Comparison of ENCODE assay signal across 10 mouse cellular contexts in the genomic region with DNA sequence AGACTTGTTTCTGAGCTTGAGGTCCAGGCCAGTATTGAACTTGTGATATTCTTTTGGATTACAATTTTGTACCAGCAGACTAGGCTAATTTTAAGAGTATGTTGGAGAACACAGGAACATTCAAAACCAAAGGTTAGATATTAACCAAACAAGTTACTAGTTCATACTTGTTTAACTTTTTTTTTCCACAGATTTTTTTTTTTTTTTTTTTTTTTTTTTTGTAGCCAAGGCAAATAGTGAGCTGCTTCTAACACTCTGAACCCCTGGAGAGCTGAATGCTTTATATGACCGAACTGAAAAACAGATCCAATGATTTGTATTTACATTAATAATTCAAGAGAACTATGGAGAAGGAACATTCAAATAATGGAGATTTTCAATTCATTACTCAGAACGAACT. TPM values are rescaled to one million over a fixed set of nuclear protein-coding genes. Genes with fewer than 3 reads are reported as not detected.
A peak's percentile ranks its signal among the peaks of the same experiment; 100 is the strongest.
DNase-seq lines count a peak whose midpoint lies in the region; ATAC-seq and TF ChIP-seq lines count a peak whose summit lies in the region.
"Had no signal": no experiment of that assay in that cellular context is flagged by ENCODE, and none has a peak within 500 bp of the region (broad histone marks: within the 10 kb centered on the region; RNA-seq: fewer than 3 reads in every experiment).

No protein-coding gene starts in this region.

- H3K36me3 ChIP-seq in intestine, postnatal 0 days (ENCODE audit: control insufficient read depth, insufficient read depth): no peaks in the 10 kb centered on the region
- H3K36me3 ChIP-seq in intestine, embryonic 16.5 days (ENCODE audit: control insufficient read depth, insufficient read depth, low read length): no peaks in the 10 kb centered on the region
- peaks cover 0 to 12% of the 10 kb centered on the region in 2 experiments for H3K36me3 ChIP-seq in CH12.LX (replicated peaks in 1 of 2; ENCODE audit: control insufficient read depth in 1 of 2, insufficient read depth in 1 of 2, low read length in 1 of 2)
- H3K36me3 ChIP-seq in embryonic facial prominence, embryonic 13.5 days: no peaks in the 10 kb centered on the region
- H3K36me3 ChIP-seq in liver, embryonic 14.5 days (replicated peaks; ENCODE audit: control insufficient read depth, insufficient read depth, low read depth): peaks cover 6% of the 10 kb centered on the region

- no peak for TF ChIP-seq RAD21 in CH12.LX (IDR thresholded peaks at IDR 0.05; ENCODE audit: low read depth, low read length)

- H3K79me2 ChIP-seq in CH12.LX (replicated peaks; ENCODE audit: control insufficient read depth, extremely low read depth, insufficient read depth, poor library complexity, severe bottlenecking): peaks cover 11% of the 10 kb centered on the region

- ATAC-seq in intestine, postnatal 0 days: no peak
- ATAC-seq in intestine, embryonic 16.5 days: no peak
- ATAC-seq in embryonic facial prominence, embryonic 13.5 days (ENCODE audit: insufficient number of reproducible peaks, insufficient read depth, low FRiP score, low TSS enrichment, low read depth): no peak
- ATAC-seq in liver, embryonic 14.5 days (ENCODE audit: insufficient read depth): no peak

- no peak for TF ChIP-seq CTCF in intestine, postnatal 0 days (IDR thresholded peaks at IDR 0.05; ENCODE audit: low read depth)
- TF ChIP-seq CTCF in CH12.LX (conservative IDR thresholded peaks at IDR 0.05 in 1 of 2, IDR thresholded peaks at IDR 0.05 in 1 of 2; ENCODE audit: low read depth in 2 of 2, low read length in 2 of 2): no peak
- no peak for TF ChIP-seq CTCF in liver, embryonic 14.5 days (IDR thresholded peaks at IDR 0.05; ENCODE audit: low read depth)

- no peak for TF ChIP-seq EP300 in CH12.LX (IDR thresholded peaks at IDR 0.05; ENCODE audit: low read length)
- no peak for TF ChIP-seq EP300 in liver, embryonic 14.5 days (IDR thresholded peaks at IDR 0.05; ENCODE audit: low read depth)

- 41% methylated on average over 2 of the region's 2 CpGs for WGBS in intestine, postnatal 0 days
- 45% methylated on average over 2 of the region's 2 CpGs for WGBS in intestine, embryonic 16.5 days
- 50% methylated on average over 2 of the region's 2 CpGs for WGBS in embryonic facial prominence, embryonic 13.5 days
- WGBS in liver, embryonic 14.5 days (ENCODE audit: insufficient replicate concordance): 31% methylated on average over 2 of the region's 2 CpGs

- no peaks in the 10 kb centered on the region for H3K9me3 ChIP-seq in intestine, postnatal 0 days (ENCODE audit: control insufficient read depth)
- no peaks in the 10 kb centered on the region for H3K9me3 ChIP-seq in intestine, embryonic 16.5 days (ENCODE audit: control insufficient read depth, low read length)
- no peaks in the 10 kb centered on the region for H3K9me3 ChIP-seq in CH12.LX (replicated peaks; ENCODE audit: low read length)
- H3K9me3 ChIP-seq in embryonic facial prominence, embryonic 13.5 days: no peaks in the 10 kb centered on the region
- H3K9me3 ChIP-seq in liver, embryonic 14.5 days (ENCODE audit: control insufficient read depth, low read length): no peaks in the 10 kb centered on the region

- H3K4me3 ChIP-seq in intestine, postnatal 0 days (ENCODE audit: low read depth, low read length): peak overlapping the region; percentile 56; the same call in 1 of the 2 replicates
- no peak overlapping the region for H3K4me3 ChIP-seq in intestine, embryonic 16.5 days (ENCODE audit: low read length)
- H3K4me3 ChIP-seq in CH12.LX (replicated peaks in 1 of 3; ENCODE audit: low read depth in 2 of 3, low read length in 2 of 3, poor library complexity in 1 of 3): peak overlapping the region in 2 of 3 experiments; percentile 72 to 88
- H3K4me3 ChIP-seq in embryonic facial prominence, embryonic 13.5 days: peak overlapping the region; percentile 66
- H3K4me3 ChIP-seq in liver, embryonic 14.5 days (ENCODE audit: insufficient read depth in 1 of 2, low read depth in 2 of 2, low read length in 2 of 2): peak overlapping the region; percentile 69 to 100

- H3K4me2 ChIP-seq in intestine, postnatal 0 days (replicated peaks; ENCODE audit: low read depth): peak overlapping the region; percentile 80
- H3K4me2 ChIP-seq in intestine, embryonic 16.5 days (ENCODE audit: low read depth, low read length): no peak overlapping the region
- H3K4me2 ChIP-seq in CH12.LX (ENCODE audit: insufficient read depth, low read depth, poor library complexity, severe bottlenecking): peak overlapping the region; percentile 29; the same call in 1 of the 2 replicates
- H3K4me2 ChIP-seq in embryonic facial prominence, embryonic 13.5 days: peak overlapping the region; percentile 70
- H3K4me2 ChIP-seq in liver, embryonic 14.5 days (ENCODE audit: low read depth): peak overlapping the region; percentile 83

- TF ChIP-seq POLR2A in CH12.LX (IDR thresholded peaks at IDR 0.05; ENCODE audit: low read depth, low read length): no peak

- H3K9ac ChIP-seq in intestine, postnatal 0 days (ENCODE audit: low read depth, low read length): no peak overlapping the region
- H3K9ac ChIP-seq in intestine, embryonic 16.5 days (ENCODE audit: low read depth, low read length): no peak overlapping the region
- H3K9ac ChIP-seq in CH12.LX (ENCODE audit: insufficient read depth, low read depth): peak overlapping the region; percentile 78; the same call in 1 of the 2 replicates
- H3K9ac ChIP-seq in embryonic facial prominence, embryonic 13.5 days: no peak overlapping the region
- peak overlapping the region; percentile 95 for H3K9ac ChIP-seq in liver, embryonic 14.5 days (replicated peaks)

- in situ Hi-C loops in CH12.LX (cut with MboI; ENCODE audit: low pct_ligation_motif_present, low pct_unique_long_range_greater_than_20kb, low sequenced_read_pairs): no loop called here

- dilution Hi-C loops in CH12.LX (cut with MboI; ENCODE audit: extremely low pct_ligation_motif_present, extremely low pct_unique_long_range_greater_than_20kb, low sequenced_read_pairs): no loop called here

- H3K4me1 ChIP-seq in intestine, postnatal 0 days (replicated peaks; ENCODE audit: control insufficient read depth, insufficient read depth, low read length): no peaks in the 10 kb centered on the region
- no peaks in the 10 kb centered on the region; the same call in 1 of the 2 replicates for H3K4me1 ChIP-seq in intestine, embryonic 16.5 days (ENCODE audit: control insufficient read depth, insufficient read depth, low read length)
- peaks cover 0 to 32% of the 10 kb centered on the region in 2 experiments; a peak in 2 of 4 replicates for H3K4me1 ChIP-seq in CH12.LX (ENCODE audit: control insufficient read depth in 1 of 2, insufficient read depth in 2 of 2)
- H3K4me1 ChIP-seq in embryonic facial prominence, embryonic 13.5 days: peaks cover 5% of the 10 kb centered on the region; the same call in 1 of the 2 replicates
- H3K4me1 ChIP-seq in liver, embryonic 14.5 days (replicated peaks; ENCODE audit: control insufficient read depth in 2 of 2, insufficient read depth in 2 of 2, low read length in 1 of 2): peaks cover 0 to 6% of the 10 kb centered on the region in 2 experiments; a peak in 2 of 4 replicates

- no peak for DNase-seq in CH12.LX (ENCODE audit: extremely low read depth)
- no peak for DNase-seq in liver, embryonic 14.5 days (ENCODE audit: low read depth in 3 of 3, low spot score in 3 of 3)
- DNase-seq in thymus, postnatal 0 days (ENCODE audit: low spot score): no peak
- DNase-seq in MN1 (ENCODE audit: low spot score): no peak
- DNase-seq in adrenal gland, postnatal 4 days (ENCODE audit: low spot score in 2 of 2): no peak
- DNase-seq: cerebellum, adult 18-20 months; lung, postnatal 10 days had no signal

- no peak overlapping the region for H3K27ac ChIP-seq in intestine, postnatal 0 days (ENCODE audit: low read depth, low read length)
- H3K27ac ChIP-seq in intestine, embryonic 16.5 days (ENCODE audit: low read length): no peak overlapping the region
- no peak overlapping the region for H3K27ac ChIP-seq in CH12.LX (ENCODE audit: insufficient read depth, low read depth)
- H3K27ac ChIP-seq in embryonic facial prominence, embryonic 13.5 days: no peak overlapping the region
- peak overlapping the region; percentile 79; the same call in 1 of the 2 replicates for H3K27ac ChIP-seq in liver, embryonic 14.5 days

- H3K27me3 ChIP-seq in intestine, postnatal 0 days (replicated peaks; ENCODE audit: control insufficient read depth, insufficient read depth, low read length): no peaks in the 10 kb centered on the region
- H3K27me3 ChIP-seq in intestine, embryonic 16.5 days (replicated peaks; ENCODE audit: control insufficient read depth, insufficient read depth, low read length): no peaks in the 10 kb centered on the region
- no peaks in the 10 kb centered on the region for H3K27me3 ChIP-seq in CH12.LX (replicated peaks)
- H3K27me3 ChIP-seq in embryonic facial prominence, embryonic 13.5 days: no peaks in the 10 kb centered on the region
- no peaks in the 10 kb centered on the region for H3K27me3 ChIP-seq in liver, embryonic 14.5 days (ENCODE audit: control insufficient read depth, insufficient read depth, low read length)

RNA-seq across cellular contexts. Expression of a gene that starts 0.9 kb away (rescaled TPM):
- 12.0 and 13.0 TPM in 2 replicates for polyA plus RNA-seq in intestine, postnatal 0 days (2015; fragmentation: Nextera tagmentation; extraction: Ambion mirVana)
- 17.2 and 20.2 TPM in 2 replicates for polyA plus RNA-seq in intestine, embryonic 16.5 days (2015; fragmentation: Nextera tagmentation; extraction: Ambion mirVana)
- 8.7 and 11.0 TPM in 2 replicates for total RNA-seq in CH12.LX (2012; rRNA removed)
- 25.0 and 26.9 TPM in 2 replicates for total RNA-seq in CH12.LX (2014; rRNA removed)
- polyA plus RNA-seq in CH12.LX (2012; ENCODE audit: insufficient read length, low read depth): 9.2 and 9.6 TPM in 2 replicates
- 17.9 and 19.6 TPM in 2 replicates for polyA plus RNA-seq in embryonic facial prominence, embryonic 13.5 days (2015; fragmentation: Nextera tagmentation; extraction: Ambion mirVana)
- 14.0 and 25.3 TPM in 2 replicates for polyA plus RNA-seq in liver, embryonic 14.5 days (2012; rRNA removed)
- polyA plus RNA-seq in liver, embryonic 14.5 days (2014; fragmentation: Nextera tagmentation; extraction: Ambion mirVana): 84.8 and 86.8 TPM in 2 replicates
- polyA plus RNA-seq in thymus, postnatal 0 days (2015; fragmentation: Nextera tagmentation; extraction: Ambion mirVana): 12.5 and 13.3 TPM in 2 replicates
- 1 to 10 TPM; 9.0 TPM for total RNA-seq in adrenal gland, postnatal 4 days (2021)

RNA-seq across cellular contexts. Expression of a gene that starts 31.1 kb away (rescaled TPM):
- 12.7 and 13.2 TPM in 2 replicates for polyA plus RNA-seq in intestine, postnatal 0 days (2015; fragmentation: Nextera tagmentation; extraction: Ambion mirVana)
- 8.2 and 9.4 TPM in 2 replicates for polyA plus RNA-seq in intestine, embryonic 16.5 days (2015; fragmentation: Nextera tagmentation; extraction: Ambion mirVana)
- 11.7 and 16.7 TPM in 2 replicates for total RNA-seq in CH12.LX (2012; rRNA removed)
- 24.5 and 27.9 TPM in 2 replicates for total RNA-seq in CH12.LX (2014; rRNA removed)
- 49.6 and 52.3 TPM in 2 replicates for polyA plus RNA-seq in CH12.LX (2012; ENCODE audit: insufficient read length, low read depth)
- polyA plus RNA-seq in embryonic facial prominence, embryonic 13.5 days (2015; fragmentation: Nextera tagmentation; extraction: Ambion mirVana): 13.4 and 15.2 TPM in 2 replicates
- 5.7 and 9.2 TPM in 2 replicates for polyA plus RNA-seq in liver, embryonic 14.5 days (2012; rRNA removed)
- polyA plus RNA-seq in liver, embryonic 14.5 days (2014; fragmentation: Nextera tagmentation; extraction: Ambion mirVana): 6.2 and 6.7 TPM in 2 replicates
- 9.2 and 10.5 TPM in 2 replicates for polyA plus RNA-seq in thymus, postnatal 0 days (2015; fragmentation: Nextera tagmentation; extraction: Ambion mirVana)
- 10 to 100 TPM; 78.6 to 84.7 TPM for total RNA-seq in adrenal gland, postnatal 4 days (2021)

Comparison
In these comparisons a context has a peak if more than half of its experiments do, and no peak if none do; other contexts are left out.
1. H3K9ac ChIP-seq: peak in CH12.LX (single experiment) and liver, embryonic 14.5 days (single experiment); none in intestine, postnatal 0 days (single experiment), intestine, embryonic 16.5 days (single experiment) and embryonic facial prominence, embryonic 13.5 days (single experiment).